Mouse (Mus musculus) hindbrain, embryonic 11.5 days (tissue): ENCODE data around the gene 1110002E22Rik. TPM values are rescaled to one million over a fixed set of nuclear protein-coding genes. Genes with fewer than 3 reads are reported as not detected.

Experiments
- ATAC-seq: fragments of 200-750 bp; cut with Nextera tagmentation; 2 replicates; pipeline ENCODE4 v1.8.0; 2017; ENCODE audit warnings: mild to moderate bottlenecking, moderate TSS enrichment, moderate library complexity; ENCODE audit not compliant: low FRiP score
- DNase-seq: peaks from one replicate; pipeline ENCODE4 v3.0.0-alpha.2; 2015; ENCODE audit warnings: low spot score
- H3K27ac ChIP-seq: fragments of 300-500 bp; sonication (generic); 2 replicates; pipeline ENCODE4 v1.5.1; 2014; ENCODE audit warnings: mild to moderate bottlenecking, low read depth, low read length
- H3K27me3 ChIP-seq: fragments of 300-500 bp; sonication (generic); 2 replicates; pipeline ENCODE4 v1.6.1; 2014; ENCODE audit warnings: mild to moderate bottlenecking, low read length, moderate library complexity, mixed read lengths; ENCODE audit not compliant: control insufficient read depth, insufficient read depth
- H3K36me3 ChIP-seq: fragments of 300-500 bp; sonication (generic); 2 replicates; pipeline ENCODE4 v1.6.1; 2014; ENCODE audit warnings: mild to moderate bottlenecking, low read length, moderate library complexity, mixed read lengths; ENCODE audit not compliant: control insufficient read depth, insufficient read depth
- H3K4me1 ChIP-seq: fragments of 300-500 bp; sonication (generic); replicated peaks from 2 replicates; pipeline ENCODE4 v1.6.1; 2014; ENCODE audit warnings: low read length, mixed read lengths; ENCODE audit not compliant: control insufficient read depth, insufficient read depth
- H3K4me2 ChIP-seq: fragments of 300-500 bp; sonication (generic); replicated peaks from 2 replicates; pipeline ENCODE4 v1.6.1; 2014; ENCODE audit warnings: mild to moderate bottlenecking, low read depth, low read length
- H3K4me3 ChIP-seq: fragments of 300-500 bp; sonication (generic); 2 replicates; pipeline ENCODE4 v1.5.1; 2014; ENCODE audit warnings: low read depth, low read length
- H3K9ac ChIP-seq: fragments of 300-500 bp; sonication (generic); 2 replicates; pipeline ENCODE4 v1.6.1; 2014; ENCODE audit warnings: low read depth, low read length
- H3K9me3 ChIP-seq: fragments of 300-500 bp; sonication (generic); 2 replicates; pipeline ENCODE4 v1.6.1; 2016; ENCODE audit warnings: low read length; ENCODE audit not compliant: control insufficient read depth
- WGBS: fragments of 180-500 bp; shearing (Covaris S2); extraction: QIAGEN DNeasy Blood & Tissue Kit; methylation state at CpG from one replicate; pipeline ENCODE4 v1.1.7; 2014; 5-methylcytosine and 5-hydroxymethylcytosine counted together
- polyA plus RNA-seq: library from polyadenylated mRNA; unstranded; fragments of >200 nt; fragmentation: Nextera tagmentation; extraction: Ambion mirVana; gene quantifications from 2 replicates; pipeline ENCODE4 v1.2.1, GENCODE M21; 2014

1110002E22Rik gene
- polyA plus RNA-seq, 1 experiment from 2014 or later = 0.20 TPM

DNA sequence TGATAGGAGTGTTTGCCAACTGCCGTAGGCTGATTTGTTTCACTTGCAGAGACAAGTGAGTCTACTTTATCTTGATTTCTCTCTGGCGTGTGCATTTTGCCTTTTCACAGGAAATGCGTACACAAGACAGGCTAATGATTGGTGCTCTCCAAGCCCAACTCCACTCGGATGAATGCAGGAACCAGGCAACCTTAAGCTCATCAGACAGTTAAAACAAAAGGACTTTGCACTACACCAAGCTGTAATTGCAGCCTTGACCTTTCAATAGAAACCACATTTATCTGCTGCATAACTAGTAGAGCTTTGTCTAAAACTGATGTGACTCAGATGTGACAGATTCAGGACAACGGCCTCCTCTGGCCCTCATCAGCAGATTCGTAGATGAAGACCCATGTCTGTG is 30.9 kb upstream of the 1110002E22Rik start:
- no peak for ATAC-seq
- no peaks in the 10 kb centered on the region for H3K36me3 ChIP-seq
- no peaks in the 10 kb centered on the region for H3K4me1 ChIP-seq
- WGBS = 92% methylated on average over 6 of the region's 6 CpGs
- H3K27ac ChIP-seq = no peak overlapping the region
- H3K27me3 ChIP-seq = no peaks in the 10 kb centered on the region
- DNase-seq = no peak
- H3K9ac ChIP-seq = no peak overlapping the region
- no peaks in the 10 kb centered on the region for H3K9me3 ChIP-seq
- no peak overlapping the region for H3K4me3 ChIP-seq
- H3K4me2 ChIP-seq = no peak overlapping the region

DNA sequence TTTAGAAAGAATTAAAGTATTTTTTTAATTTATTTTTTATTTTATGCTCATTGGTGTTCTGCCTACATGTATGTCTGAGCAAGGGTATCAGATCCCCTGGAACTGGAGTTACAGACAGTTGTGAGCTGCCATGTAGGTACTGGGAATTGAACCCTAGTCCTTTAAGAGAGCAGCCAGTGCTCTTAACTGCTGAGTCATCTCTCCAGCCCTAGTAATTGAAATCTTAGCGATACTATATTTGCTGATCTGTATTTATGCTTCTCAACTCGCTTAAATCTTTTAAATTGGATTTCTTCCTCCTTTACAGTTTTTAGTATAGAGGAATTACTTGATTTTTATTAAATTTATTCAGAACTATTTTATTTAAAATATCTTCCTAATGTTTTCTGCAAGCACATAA is 23.9 kb upstream of the 1110002E22Rik start:
- Histone ChIP-seq H3K9ac (no peak overlapping the region), H3K27me3 (no peaks in the 10 kb centered on the region), H3K9me3 (no peaks in the 10 kb centered on the region), H3K27ac (no peak overlapping the region), H3K4me1 (no peaks in the 10 kb centered on the region), H3K4me3 (no peak overlapping the region), H3K4me2 (no peak overlapping the region), H3K36me3 (no peaks in the 10 kb centered on the region)
- 87% methylated on average over 2 of the region's 2 CpGs for WGBS
- no peak for ATAC-seq
- no peak for DNase-seq

DNA sequence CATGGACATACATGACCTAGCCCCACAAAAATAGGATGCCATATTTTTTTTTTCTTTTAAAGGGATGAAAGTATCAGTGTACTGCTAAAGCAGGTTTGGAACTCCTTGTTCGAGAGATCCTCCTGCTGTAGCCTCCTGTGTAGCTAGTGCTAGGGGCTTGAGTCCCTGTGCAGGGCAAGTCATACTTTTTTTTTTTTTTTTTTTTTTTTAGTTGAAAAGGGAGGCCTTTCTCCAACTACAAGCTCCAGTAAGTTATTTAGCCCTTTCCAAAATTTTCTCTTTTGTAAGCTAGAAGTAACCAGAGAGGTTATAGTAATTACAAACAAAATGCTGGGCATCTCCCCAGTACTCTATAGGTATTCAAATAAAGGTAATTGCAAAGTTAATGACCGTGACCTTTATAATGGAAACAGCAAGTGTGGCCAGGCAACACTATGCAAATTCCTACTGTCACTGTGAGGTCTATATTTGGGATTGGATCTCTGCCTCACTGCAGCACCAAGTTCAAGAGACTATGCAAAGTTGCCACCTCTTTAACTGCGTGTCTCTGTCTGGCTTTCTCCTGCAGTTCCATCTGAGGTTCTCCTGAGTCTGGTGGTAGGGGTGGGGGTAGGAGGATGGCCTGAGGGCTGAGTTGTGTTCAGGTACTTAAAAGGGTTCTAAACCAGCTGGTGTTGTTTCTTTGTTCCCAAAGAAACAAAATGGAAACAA is 23.1 kb upstream of the 1110002E22Rik start:
- Histone ChIP-seq H3K9ac (no peak overlapping the region), H3K9me3 (no peaks in the 10 kb centered on the region), H3K27me3 (no peaks in the 10 kb centered on the region), H3K4me2 (no peak overlapping the region), H3K27ac (no peak overlapping the region), H3K4me3 (no peak overlapping the region), H3K36me3 (no peaks in the 10 kb centered on the region), H3K4me1 (no peaks in the 10 kb centered on the region)
- WGBS = 55% methylated on average over 3 of the region's 3 CpGs
- DNase-seq (no peak), ATAC-seq (no peak; the same call in 1 of the 2 replicates)

DNA sequence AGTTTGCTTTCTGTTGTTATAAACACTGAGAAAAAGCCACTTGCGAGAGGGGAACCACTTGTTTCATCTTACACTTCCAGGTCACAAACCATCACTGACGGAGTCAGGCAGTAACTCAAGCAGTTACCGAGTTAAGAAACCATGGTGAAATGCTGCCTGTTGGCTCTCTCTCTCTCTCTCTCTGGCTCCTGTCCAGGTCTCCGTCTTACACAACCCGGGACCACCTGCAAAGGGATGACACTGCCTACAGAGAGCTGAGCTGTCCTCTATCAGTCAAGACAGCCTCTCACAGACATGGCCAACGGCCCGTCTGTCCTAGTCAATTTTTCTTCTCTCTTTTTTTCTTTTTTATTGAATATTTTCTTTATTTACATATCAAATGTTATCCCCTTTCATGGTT is 21.5 kb upstream of the 1110002E22Rik start:
- Histone ChIP-seq H3K4me2 (no peak overlapping the region), H3K27me3 (no peaks in the 10 kb centered on the region), H3K27ac (no peak overlapping the region), H3K4me3 (no peak overlapping the region), H3K4me1 (no peaks in the 10 kb centered on the region), H3K9ac (no peak overlapping the region), H3K36me3 (no peaks in the 10 kb centered on the region), H3K9me3 (no peaks in the 10 kb centered on the region)
- no peak for DNase-seq
- no peak for ATAC-seq
- 90% methylated on average over 7 of the region's 7 CpGs for WGBS

DNA sequence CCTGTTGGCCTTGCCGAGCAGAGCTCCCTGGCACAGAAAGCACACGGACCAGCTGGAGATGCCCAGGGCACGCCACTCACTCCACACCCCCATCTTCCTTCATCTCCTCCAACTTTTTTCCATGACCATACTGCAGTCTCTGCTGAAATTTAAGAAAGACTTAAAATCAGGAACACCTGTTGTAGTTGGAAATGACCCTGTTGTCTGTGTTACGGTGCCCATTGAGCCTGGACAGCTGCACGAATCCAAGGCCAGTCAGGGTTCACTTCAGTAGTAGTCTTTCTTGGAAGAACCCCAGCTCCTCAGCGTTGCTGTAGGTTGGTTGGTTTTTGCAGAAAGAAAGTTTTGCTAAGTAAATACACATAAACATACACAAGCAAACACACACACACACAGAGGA is 15.3 kb upstream of the 1110002E22Rik start:
- ATAC-seq (no peak), DNase-seq (no peak)
- Histone ChIP-seq H3K27ac (no peak overlapping the region), H3K9me3 (no peaks in the 10 kb centered on the region), H3K27me3 (no peaks in the 10 kb centered on the region), H3K9ac (no peak overlapping the region), H3K4me1 (no peaks in the 10 kb centered on the region), H3K4me3 (no peak overlapping the region), H3K4me2 (no peak overlapping the region), H3K36me3 (no peaks in the 10 kb centered on the region)
- 88% methylated on average over 6 of the region's 6 CpGs for WGBS

DNA sequence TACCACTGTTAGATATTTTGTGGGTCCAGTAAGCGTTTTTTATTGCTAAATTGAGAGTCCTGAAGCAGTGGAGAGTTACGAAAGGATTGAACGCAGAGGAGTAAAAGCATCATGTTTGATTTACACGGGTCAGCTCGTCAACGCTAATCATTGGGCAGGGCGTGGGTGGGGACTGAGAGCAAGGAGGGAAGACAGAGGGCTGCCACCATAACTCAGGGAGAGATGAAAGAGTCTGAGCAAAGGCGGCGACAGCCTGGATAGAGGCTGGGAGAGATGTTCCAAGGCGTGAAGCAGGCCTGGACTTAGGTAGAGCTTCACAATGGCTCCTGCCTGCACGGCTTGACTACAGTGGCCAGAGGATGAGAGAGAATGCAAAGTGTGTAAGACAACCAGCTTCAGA is 14.1 kb upstream of the 1110002E22Rik start:
- no peak overlapping the region for H3K9ac ChIP-seq
- DNase-seq (no peak), ATAC-seq (no peak)
- no peak overlapping the region for H3K4me2 ChIP-seq
- WGBS = 90% methylated on average over 11 of the region's 11 CpGs
- H3K4me1 ChIP-seq = no peaks in the 10 kb centered on the region
- H3K27me3 ChIP-seq = no peaks in the 10 kb centered on the region
- no peak overlapping the region for H3K27ac ChIP-seq
- H3K9me3 ChIP-seq = no peaks in the 10 kb centered on the region
- no peak overlapping the region for H3K4me3 ChIP-seq
- no peaks in the 10 kb centered on the region for H3K36me3 ChIP-seq

DNA sequence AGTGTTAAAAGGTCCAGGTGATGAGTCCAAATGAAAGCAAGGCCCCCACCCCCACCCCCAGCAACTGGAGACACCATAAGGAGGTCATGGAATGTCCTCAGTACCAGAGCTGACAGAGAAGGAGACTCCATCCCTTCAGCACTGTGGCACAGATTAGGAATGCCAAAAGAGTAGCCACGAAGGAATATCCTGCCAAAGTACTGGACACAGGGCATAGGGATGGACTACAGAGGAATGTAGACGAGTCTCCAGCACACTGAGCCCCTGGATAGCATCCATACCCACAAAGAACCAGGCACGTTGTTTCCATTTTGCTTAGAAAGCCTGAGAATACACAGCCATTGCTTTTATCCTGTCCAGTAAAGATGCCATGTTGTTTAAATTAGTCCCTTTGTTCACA is 13.4 kb upstream of the 1110002E22Rik start:
- no peak overlapping the region for H3K4me2 ChIP-seq
- WGBS = 75% methylated on average over 3 of the region's 3 CpGs
- ATAC-seq = no peak

DNA sequence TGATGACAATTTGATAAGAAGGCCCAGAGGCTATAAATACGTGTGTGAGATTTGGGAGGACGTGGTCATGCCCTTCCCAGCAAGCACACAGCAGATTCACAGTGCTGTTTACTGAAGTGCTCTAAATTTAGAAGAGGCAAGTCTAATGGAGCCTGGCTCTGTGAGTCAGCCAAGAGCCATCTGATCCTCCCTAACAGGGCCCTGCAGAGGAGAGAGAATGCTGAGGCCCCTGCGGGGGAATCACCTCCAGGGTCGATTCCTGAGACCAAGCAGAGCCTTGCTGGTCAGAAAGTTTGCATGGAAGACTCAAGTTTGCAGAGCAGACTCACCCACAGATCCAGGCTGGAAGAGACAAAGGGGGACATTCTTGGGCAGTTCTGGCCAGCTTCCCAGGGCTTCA is 10.9 kb upstream of the 1110002E22Rik start:
- H3K36me3 ChIP-seq = no peaks in the 10 kb centered on the region
- no peak overlapping the region for H3K4me2 ChIP-seq
- 55% methylated on average over 4 of the region's 4 CpGs for WGBS
- H3K9ac ChIP-seq = no peak overlapping the region
- no peak for ATAC-seq
- no peak for DNase-seq
- H3K27ac ChIP-seq = no peak overlapping the region
- H3K27me3 ChIP-seq = no peaks in the 10 kb centered on the region
- no peaks in the 10 kb centered on the region for H3K9me3 ChIP-seq
- H3K4me1 ChIP-seq = no peaks in the 10 kb centered on the region
- H3K4me3 ChIP-seq = no peak overlapping the region

More for the DNA sequence above, 13.4 kb upstream of the 1110002E22Rik start:
- Histone ChIP-seq H3K36me3 (no peaks in the 10 kb centered on the region), H3K4me3 (no peak overlapping the region), H3K27me3 (no peaks in the 10 kb centered on the region), H3K9ac (no peak overlapping the region), H3K27ac (no peak overlapping the region), H3K9me3 (no peaks in the 10 kb centered on the region), H3K4me1 (no peaks in the 10 kb centered on the region)
- no peak for DNase-seq

DNA sequence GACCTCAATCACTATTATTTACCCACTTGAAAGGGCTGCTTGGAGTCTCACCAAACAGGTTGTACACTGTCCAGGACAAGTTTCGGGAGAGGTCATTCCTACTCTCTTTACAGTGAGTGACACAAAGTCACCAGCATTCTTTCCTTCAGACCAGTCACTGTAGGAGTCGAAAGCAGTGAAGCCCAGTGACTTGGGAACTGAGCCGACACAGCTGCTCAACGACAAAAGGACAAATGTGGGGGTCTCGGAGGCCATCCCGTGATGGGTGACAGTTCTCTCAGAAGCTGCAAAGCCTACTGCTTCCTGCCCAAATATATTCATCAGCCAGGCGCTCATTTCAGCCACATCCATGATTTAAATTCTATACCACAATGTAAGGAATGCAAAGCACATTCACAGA is 7.9 kb upstream of the 1110002E22Rik start:
- no peaks in the 10 kb centered on the region for H3K4me1 ChIP-seq
- H3K4me3 ChIP-seq = no peak overlapping the region
- H3K9ac ChIP-seq = no peak overlapping the region
- H3K4me2 ChIP-seq = no peak overlapping the region
- H3K36me3 ChIP-seq = no peaks in the 10 kb centered on the region
- WGBS = 65% methylated on average over 7 of the region's 7 CpGs
- ATAC-seq (no peak), DNase-seq (no peak)
- no peaks in the 10 kb centered on the region for H3K9me3 ChIP-seq
- no peaks in the 10 kb centered on the region for H3K27me3 ChIP-seq
- H3K27ac ChIP-seq = no peak overlapping the region
